Mouse (Mus musculus): ENCODE measurements around the gene Palm. TPM values are rescaled to one million over a fixed set of nuclear protein-coding genes. Genes with fewer than 3 reads are reported as not detected.

The Palm gene
- polyA plus RNA-seq, 1 experiment from 2014 or later, result 29.6 TPM

- DNase-seq (ENCODE audit: low spot score) (peak; percentile 100), ATAC-seq (peak; percentile 90)
- H3K4me2 ChIP-seq (replicated peaks; ENCODE audit: low read depth, low read length), result peak within 1 kb of the TSS; percentile 89
- WGBS, result under 1% methylated on average over 74 of the region's 75 CpGs
- peak within 1 kb of the TSS; percentile 78 for H3K9ac ChIP-seq (replicated peaks; ENCODE audit: low read depth)
- H3K27me3 ChIP-seq (replicated peaks; ENCODE audit: insufficient read depth, low read length), result no peaks in the 10 kb centered on the region
- H3K27ac ChIP-seq (ENCODE audit: low read length), result peak within 1 kb of the TSS; percentile 99
- no peak for TF ChIP-seq CTCF (IDR thresholded peaks at IDR 0.05)
- TF ChIP-seq EP300 (IDR thresholded peaks at IDR 0.05), result no peak; the same call in 1 of the 2 replicates
- H3K4me1 ChIP-seq (ENCODE audit: insufficient read depth, low read depth, low read length), result peaks cover 51% of the 10 kb centered on the region
- H3K4me3 ChIP-seq (ENCODE audit: low read depth, low read length), result peak within 1 kb of the TSS; percentile 71
- no peaks in the 10 kb centered on the region for H3K36me3 ChIP-seq (ENCODE audit: insufficient read depth, low read length)
- H3K9me3 ChIP-seq (ENCODE audit: low read length), result no peaks in the 10 kb centered on the region
Observed at GRCm38 (mm10) chr10:79853860-79854795, 60.8 kb downstream of the Palm start, which contains the start of gene Ptbp1. Ptbp1 (plus strand) TSS chr10:79854427.

GRCm38 (mm10) chr10:79854801-79855541 lies 61.6 kb downstream of the Palm start:
- H3K27ac ChIP-seq (ENCODE audit: low read length), result peak overlapping the region; percentile 99
- peaks cover 48% of the 10 kb centered on the region for H3K4me1 ChIP-seq (ENCODE audit: insufficient read depth, low read depth, low read length)
- H3K9ac ChIP-seq (replicated peaks; ENCODE audit: low read depth), result peak overlapping the region; percentile 78
- H3K4me3 ChIP-seq (ENCODE audit: low read depth, low read length), result peak overlapping the region; percentile 71
- no peaks in the 10 kb centered on the region for H3K27me3 ChIP-seq (replicated peaks; ENCODE audit: insufficient read depth, low read length)
- peaks cover 8% of the 10 kb centered on the region; the same call in 1 of the 2 replicates for H3K36me3 ChIP-seq (ENCODE audit: insufficient read depth, low read length)
- TF ChIP-seq CTCF (IDR thresholded peaks at IDR 0.05) (no peak), EP300 (IDR thresholded peaks at IDR 0.05) (no peak)
- 4% methylated on average over 64 of the region's 83 CpGs for WGBS
- peak; percentile 22 for ATAC-seq
- peak; percentile 81 for DNase-seq (ENCODE audit: low spot score)
- no peaks in the 10 kb centered on the region for H3K9me3 ChIP-seq (ENCODE audit: low read length)
- peak overlapping the region; percentile 89 for H3K4me2 ChIP-seq (replicated peaks; ENCODE audit: low read depth, low read length)

GRCm38 (mm10) chr10:79855558-79856184 lies 62.3 kb downstream of the Palm start:
- Histone ChIP-seq H3K27me3 (replicated peaks; ENCODE audit: insufficient read depth, low read length) (no peaks in the 10 kb centered on the region), H3K27ac (ENCODE audit: low read length) (peak overlapping the region; percentile 99), H3K9me3 (ENCODE audit: low read length) (no peaks in the 10 kb centered on the region), H3K36me3 (ENCODE audit: insufficient read depth, low read length) (peaks cover 15% of the 10 kb centered on the region; the same call in 1 of the 2 replicates), H3K4me1 (ENCODE audit: insufficient read depth, low read depth, low read length) (peaks cover 48% of the 10 kb centered on the region), H3K9ac (replicated peaks; ENCODE audit: low read depth) (peak overlapping the region; percentile 78), H3K4me2 (replicated peaks; ENCODE audit: low read depth, low read length) (peak overlapping the region; percentile 89), H3K4me3 (ENCODE audit: low read depth, low read length) (peak overlapping the region; percentile 71)
- ATAC-seq (no peak), DNase-seq (ENCODE audit: low spot score) (peak; percentile 63)
- TF ChIP-seq EP300 (IDR thresholded peaks at IDR 0.05), result no peak
- TF ChIP-seq CTCF (IDR thresholded peaks at IDR 0.05), result no peak
- WGBS, result under 1% methylated on average over 10 of the region's 10 CpGs

DNA sequence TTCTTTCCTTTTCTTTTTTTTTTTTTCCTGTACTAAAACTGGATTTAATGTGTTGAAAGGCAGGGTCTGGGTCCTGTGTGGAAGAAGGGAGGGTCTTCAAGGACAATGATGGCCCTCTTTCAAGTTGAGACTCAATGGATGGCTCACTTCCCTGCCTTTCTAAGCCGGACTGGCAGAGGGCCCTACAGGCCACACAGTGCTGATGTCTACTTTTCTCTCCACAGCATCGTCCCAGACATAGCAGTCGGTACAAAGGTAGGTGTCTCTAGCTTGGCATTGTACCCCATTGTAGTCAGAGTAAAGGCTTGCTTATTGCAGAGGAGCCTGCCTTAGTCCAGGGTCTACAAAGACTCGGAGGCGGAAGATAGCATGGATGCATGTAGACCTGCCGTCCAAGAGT lies 62.9 kb downstream of the Palm start:
- TF ChIP-seq EP300 (IDR thresholded peaks at IDR 0.05), result no peak
- no peak for TF ChIP-seq CTCF (IDR thresholded peaks at IDR 0.05)
- Histone ChIP-seq H3K4me2 (replicated peaks; ENCODE audit: low read depth, low read length) (peak overlapping the region; percentile 89), H3K9ac (replicated peaks; ENCODE audit: low read depth) (peak overlapping the region; percentile 78), H3K27ac (ENCODE audit: low read length) (peak overlapping the region; percentile 99), H3K27me3 (replicated peaks; ENCODE audit: insufficient read depth, low read length) (no peaks in the 10 kb centered on the region), H3K9me3 (ENCODE audit: low read length) (no peaks in the 10 kb centered on the region), H3K4me1 (ENCODE audit: insufficient read depth, low read depth, low read length) (peaks cover 47% of the 10 kb centered on the region), H3K4me3 (ENCODE audit: low read depth, low read length) (peak overlapping the region; percentile 71), H3K36me3 (ENCODE audit: insufficient read depth, low read length) (peaks cover 21% of the 10 kb centered on the region; the same call in 1 of the 2 replicates)
- no peak for ATAC-seq
- no peak for DNase-seq (ENCODE audit: low spot score)
- WGBS, result 12% methylated on average over 6 of the region's 6 CpGs

- peaks cover 41% of the 10 kb centered on the region for H3K4me1 ChIP-seq (ENCODE audit: insufficient read depth, low read depth, low read length)
Observed at GRCm38 (mm10) chr10:79856704-79857451, 63.5 kb downstream of the Palm start.

More at GRCm38 (mm10) chr10:79856704-79857451, 63.5 kb downstream of the Palm start:
- Histone ChIP-seq H3K27me3 (replicated peaks; ENCODE audit: insufficient read depth, low read length) (no peaks in the 10 kb centered on the region), H3K4me2 (replicated peaks; ENCODE audit: low read depth, low read length) (peak overlapping the region; percentile 89), H3K9ac (replicated peaks; ENCODE audit: low read depth) (peak overlapping the region; percentile 78), H3K9me3 (ENCODE audit: low read length) (no peaks in the 10 kb centered on the region), H3K4me3 (ENCODE audit: low read depth, low read length) (peak overlapping the region; percentile 71), H3K27ac (ENCODE audit: low read length) (peak overlapping the region; percentile 99), H3K36me3 (ENCODE audit: insufficient read depth, low read length) (peaks cover 26% of the 10 kb centered on the region)
- no peak for ATAC-seq
- WGBS, result 2% methylated on average over 7 of the region's 7 CpGs
- DNase-seq (ENCODE audit: low spot score), result no peak
- no peak; the same call in 1 of the 2 replicates for TF ChIP-seq EP300 (IDR thresholded peaks at IDR 0.05)
- TF ChIP-seq CTCF (IDR thresholded peaks at IDR 0.05), result no peak

Data from lung, postnatal 0 days (tissue).